Mouse (Mus musculus) embryonic fibroblast, embryonic 13.5 days (primary cell): ENCODE data around the gene Kcnt2. TPM values are rescaled to one million over a fixed set of nuclear protein-coding genes. Genes with fewer than 3 reads are reported as not detected.

ENCODE experiments used
- H3K27ac ChIP-seq: 2 replicates; pipeline ENCODE4 v1.5.1; 2012; ENCODE audit warnings: low read length, control low read depth, inconsistent platforms; ENCODE audit not compliant: insufficient read depth
- H3K4me1 ChIP-seq: 2 replicates; pipeline ENCODE4 v1.6.1; 2011; ENCODE audit warnings: low read length; ENCODE audit not compliant: control insufficient read depth, insufficient read depth
- H3K4me3 ChIP-seq: 2 replicates; pipeline ENCODE4 v1.5.1; 2011; ENCODE audit warnings: mild to moderate bottlenecking, control low read depth, low read length; ENCODE audit not compliant: insufficient read depth
- CTCF ChIP-seq: IDR thresholded peaks from 2 replicates; pipeline ENCODE4 v1.5.1; 2011; ENCODE audit warnings: mild to moderate bottlenecking, control low read depth, low read length, moderate library complexity, borderline replicate concordance; ENCODE audit not compliant: insufficient read depth
- POLR2A ChIP-seq: IDR thresholded peaks from 2 replicates; pipeline ENCODE4 v1.6.1; 2011; ENCODE audit warnings: low read depth, mild to moderate bottlenecking, control low read depth, low read length, moderate library complexity
- polyA plus RNA-seq: library from polyadenylated mRNA; stranded (reverse); fragments of >200 nt; gene quantifications from 2 replicates; pipeline ENCODE4 v1.2.4, GENCODE M21; 2011; ENCODE audit warnings: low read depth; ENCODE audit not compliant: missing spikeins, insufficient read length

The Kcnt2 gene
- polyA plus RNA-seq, 1 experiment = 6.2 TPM

DNA sequence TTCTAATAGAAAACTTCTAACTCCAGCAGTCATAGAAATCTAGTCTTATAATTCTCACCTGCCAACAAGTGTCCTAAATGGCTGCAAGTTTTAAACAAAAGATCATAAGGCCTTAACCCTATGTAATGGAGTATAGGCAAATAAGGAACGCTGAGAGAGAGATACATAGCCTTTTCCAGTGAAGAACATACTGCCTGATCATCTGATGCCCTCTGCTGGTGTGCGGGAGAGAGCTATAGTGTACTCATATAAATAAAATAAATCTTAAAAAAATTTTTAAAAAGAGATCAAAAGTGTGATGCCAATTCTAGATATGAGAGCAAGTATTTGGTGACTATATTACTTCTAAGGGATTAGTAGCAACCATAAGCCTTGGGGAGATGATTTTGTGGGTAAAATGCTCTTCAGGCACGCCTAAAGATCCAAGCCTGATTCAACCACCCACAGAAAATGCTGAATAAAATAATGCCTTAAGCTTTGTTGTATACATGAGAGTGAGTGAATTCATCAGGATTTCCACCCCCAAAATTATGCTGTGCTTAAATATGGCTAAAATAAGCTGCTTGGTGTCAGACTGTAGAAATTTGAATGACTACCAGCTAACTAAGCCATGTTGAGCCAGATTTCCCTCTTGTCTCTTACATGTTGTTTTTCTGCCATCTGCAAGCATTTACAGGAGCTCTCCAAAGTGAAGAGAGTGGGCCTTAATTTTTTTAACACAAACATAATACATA, 413.8 kb downstream of the Kcnt2 start:
- TF ChIP-seq CTCF (no peak), POLR2A (no peak)
- H3K4me1 ChIP-seq = no peaks in the 10 kb centered on the region

DNA sequence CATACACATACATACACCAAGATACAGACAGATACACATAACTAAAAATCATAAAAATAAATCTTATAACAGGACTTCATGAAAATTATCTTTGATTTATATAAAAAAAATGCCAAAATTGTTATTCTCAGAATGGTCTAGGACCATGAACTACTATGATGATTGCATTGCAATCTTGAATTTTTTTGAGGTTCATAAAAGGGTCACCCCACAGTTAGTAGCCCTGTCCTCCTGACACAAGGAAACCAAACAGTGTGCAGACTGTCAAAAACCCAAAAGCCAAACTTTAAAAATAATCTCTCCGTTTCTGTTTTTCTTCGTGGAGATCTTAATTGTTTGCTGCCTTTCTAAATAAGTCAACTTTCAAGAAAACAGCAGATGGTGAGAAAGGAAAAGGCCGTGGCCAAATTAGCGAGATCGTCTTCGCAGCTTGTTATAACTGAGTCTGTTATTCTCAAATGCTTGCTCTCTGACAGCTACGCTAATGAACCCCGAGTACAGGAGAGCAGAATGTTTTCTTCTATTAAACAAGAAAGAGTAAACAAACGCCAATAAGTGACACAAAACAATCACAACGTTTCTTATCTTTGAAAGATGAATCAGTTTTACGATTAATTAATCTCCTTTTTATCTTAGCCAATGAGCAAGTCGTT, 414.9 kb downstream of the Kcnt2 start:
- H3K27ac ChIP-seq = no peak overlapping the region
- TF ChIP-seq POLR2A (no peak), CTCF (no peak)
- no peaks in the 10 kb centered on the region for H3K4me1 ChIP-seq
- no peak overlapping the region for H3K4me3 ChIP-seq

More for the DNA sequence above, 413.8 kb downstream of the Kcnt2 start:
- H3K4me3 ChIP-seq = no peak overlapping the region
- H3K27ac ChIP-seq = no peak overlapping the region

DNA sequence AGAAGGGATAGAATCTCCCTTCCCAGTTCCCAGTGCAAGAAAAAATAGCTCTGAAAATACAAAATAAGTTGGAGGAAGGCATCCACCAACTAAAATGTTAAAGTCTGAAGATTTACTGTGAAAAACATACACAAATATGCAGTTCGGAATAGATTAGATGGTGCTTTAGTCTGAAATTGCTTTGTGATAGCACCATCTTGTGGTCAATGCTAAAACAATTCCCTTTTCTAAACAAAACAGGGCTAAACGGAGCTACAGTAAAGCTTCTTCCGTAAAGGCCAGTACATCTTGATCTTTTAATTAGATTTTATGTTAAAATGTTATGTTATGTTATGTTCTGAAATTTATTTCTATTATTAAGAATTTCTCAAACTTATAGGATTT, 415.4 kb downstream of the Kcnt2 start:
- Histone ChIP-seq H3K4me1 (no peaks in the 10 kb centered on the region), H3K27ac (no peak overlapping the region), H3K4me3 (no peak overlapping the region)
- TF ChIP-seq CTCF = no peak
- TF ChIP-seq POLR2A = no peak

Other genes starting within 250 kb of the Kcnt2 start
- 7.6 and 8.1 TPM in 2 replicates for gene Cfh, start 62.4 kb upstream of the Kcnt2 start, polyA plus RNA-seq